Mouse (Mus musculus) cerebellum, adult 2 months (tissue): ENCODE measurements at regions not wholly inside any gene's neighbourhood (a gene's known extent, or its start where the extent isn't known, plus 50 kb on each side); places are given as distances from the start of the nearest gene placed in this dataset.

ENCODE experiments used
- CTCF ChIP-seq: fragments of 200-500 bp; IDR thresholded peaks from 2 replicates; pipeline ENCODE4 v1.5.1; 2011; ENCODE audit warnings: low read depth, mild to moderate bottlenecking, control low read depth, low read length, moderate library complexity, borderline replicate concordance; ENCODE audit not compliant: insufficient read depth
- POLR2A ChIP-seq: fragments of 200-500 bp; IDR thresholded peaks from 2 replicates; pipeline ENCODE4 v1.6.1; 2011; ENCODE audit warnings: low read length, control low read depth, borderline replicate concordance; ENCODE audit not compliant: insufficient read depth

- TF ChIP-seq CTCF (no peak), POLR2A (no peak)
Observed at GRCm38 (mm10) chr14:71192486-71192885, 592.9 kb upstream of the Fam160b2 start.
